Mouse (Mus musculus) heart, embryonic 15.5 days (tissue): Measurements from ENCODE around the gene Ifnk. TPM values are rescaled to one million over a fixed set of nuclear protein-coding genes. Genes with fewer than 3 reads are reported as not detected.

Experiments used
- ATAC-seq: fragments of 200-750 bp; cut with Nextera tagmentation; replicated peaks from 2 replicates; pipeline ENCODE4 v1.8.0; 2017; ENCODE audit warnings: low read depth, moderate TSS enrichment; ENCODE audit not compliant: insufficient number of reproducible peaks, insufficient read depth, low FRiP score
- H3K27ac ChIP-seq: fragments of 300-500 bp; sonication (generic); 2 replicates; pipeline ENCODE4 v1.5.1; 2015; ENCODE audit warnings: mild to moderate bottlenecking, inconsistent platforms
- H3K27me3 ChIP-seq: fragments of 300-500 bp; sonication (generic); 2 replicates; pipeline ENCODE4 v1.6.1; 2015; ENCODE audit warnings: inconsistent platforms
- H3K36me3 ChIP-seq: fragments of 300-500 bp; sonication (generic); 2 replicates; pipeline ENCODE4 v1.6.1; 2015; ENCODE audit warnings: mild to moderate bottlenecking, inconsistent platforms
- H3K4me1 ChIP-seq: fragments of 300-500 bp; sonication (generic); replicated peaks from 2 replicates; pipeline ENCODE4 v1.6.1; 2015; ENCODE audit warnings: inconsistent platforms
- H3K4me2 ChIP-seq: fragments of 300-500 bp; sonication (generic); 2 replicates; pipeline ENCODE4 v1.6.1; 2015; ENCODE audit warnings: inconsistent platforms, mild to moderate bottlenecking, moderate library complexity
- H3K4me3 ChIP-seq: fragments of 300-500 bp; sonication (generic); 2 replicates; pipeline ENCODE4 v1.5.1; 2015; ENCODE audit warnings: mild to moderate bottlenecking, inconsistent platforms
- H3K9ac ChIP-seq: fragments of 300-500 bp; sonication (generic); 2 replicates; pipeline ENCODE4 v1.6.1; 2015; ENCODE audit warnings: mild to moderate bottlenecking, inconsistent platforms
- H3K9me3 ChIP-seq: fragments of 300-500 bp; sonication (generic); replicated peaks from 2 replicates; pipeline ENCODE4 v1.6.1; 2016; ENCODE audit warnings: inconsistent platforms
- WGBS: fragments of 180-500 bp; shearing (Covaris S2); methylation state at CpG from one replicate; pipeline ENCODE4 v1.1.7; 2015; ENCODE audit warnings: mixed read lengths; 5-methylcytosine and 5-hydroxymethylcytosine counted together
- polyA plus RNA-seq: library from polyadenylated mRNA; unstranded; fragments of >200 nt; fragmentation: Nextera tagmentation; extraction: Ambion mirVana; gene quantifications from 2 replicates; pipeline ENCODE4 v1.2.1, GENCODE M21; 2015

Gene Ifnk
- polyA plus RNA-seq, 1 experiment from 2014 or later: not detected

DNA sequence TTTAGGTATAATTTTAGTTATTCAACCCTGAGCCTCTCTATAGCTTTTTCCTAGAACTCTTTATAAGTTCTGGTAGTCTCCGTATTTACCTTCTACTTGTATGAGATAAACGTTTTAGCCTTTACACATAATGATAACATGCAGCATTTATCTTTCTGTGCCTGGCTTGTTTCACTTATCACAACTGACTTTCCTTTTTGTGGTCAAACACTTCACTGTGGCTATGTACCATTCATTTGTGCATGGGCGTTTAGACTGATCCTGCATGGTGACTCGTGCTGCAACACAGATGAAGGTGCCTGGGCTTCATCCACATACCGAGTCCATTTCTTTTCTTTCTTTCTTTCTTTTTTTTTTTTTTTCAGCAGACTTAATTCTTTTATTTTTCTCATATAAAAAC is 49.8 kb downstream of the Ifnk start:
- H3K9me3 ChIP-seq: no peaks in the 10 kb centered on the region
- H3K4me1 ChIP-seq: no peaks in the 10 kb centered on the region
- no peak for ATAC-seq
- H3K4me2 ChIP-seq: no peak overlapping the region
- WGBS: 73% methylated on average over 5 of the region's 5 CpGs
- no peaks in the 10 kb centered on the region for H3K27me3 ChIP-seq
- H3K4me3 ChIP-seq: no peak overlapping the region
- peaks cover 44% of the 10 kb centered on the region for H3K36me3 ChIP-seq
- no peak overlapping the region for H3K9ac ChIP-seq
- no peak overlapping the region for H3K27ac ChIP-seq

Other genes with a start within 250 kb of the Ifnk start
- 4.1 and 4.8 TPM in 2 replicates for gene Mob3b, start 5.4 kb downstream of the Ifnk start, polyA plus RNA-seq
- gene C9orf72, start 74.1 kb downstream of the Ifnk start, polyA plus RNA-seq: 19.0 and 20.1 TPM in 2 replicates